Mouse (Mus musculus) ovary, postnatal 10 days (tissue): ENCODE results near the gene Plcb3.

Experiments used
- DNase-seq: peaks from one replicate; pipeline ENCODE4 v3.0.0; 2022; ENCODE audit warnings: low spot score

The Plcb3 gene

GRCm38 (mm10) chr19:6969665-6970381 is 6.4 kb downstream of the Plcb3 start:
- DNase-seq, result no peak

GRCm38 (mm10) chr19:6969291-6969664 is 7.0 kb downstream of the Plcb3 start:
- DNase-seq, result no peak

- DNase-seq, result no peak
Measured at GRCm38 (mm10) chr19:6968491-6969271, 7.6 kb downstream of the Plcb3 start.

GRCm38 (mm10) chr19:6956461-6956860 is 19.8 kb downstream of the Plcb3 start:
- DNase-seq, result no peak

GRCm38 (mm10) chr19:6955424-6955823 is 20.8 kb downstream of the Plcb3 start:
- DNase-seq, result no peak

- DNase-seq, result no peak
Measured at GRCm38 (mm10) chr19:6954046-6954445, 22.2 kb downstream of the Plcb3 start.

GRCm38 (mm10) chr19:6952712-6953037 is 23.6 kb downstream of the Plcb3 start:
- no peak for DNase-seq

GRCm38 (mm10) chr19:6951994-6952711 is 24.1 kb downstream of the Plcb3 start:
- peak; percentile 60 for DNase-seq

GRCm38 (mm10) chr19:6951381-6951968 is 24.8 kb downstream of the Plcb3 start:
- DNase-seq, result peak; percentile 70

- peak; percentile 52 for DNase-seq
Measured at GRCm38 (mm10) chr19:6950613-6951153, 25.6 kb downstream of the Plcb3 start.

GRCm38 (mm10) chr19:6949951-6950350 is 26.3 kb downstream of the Plcb3 start:
- no peak for DNase-seq

- no peak for DNase-seq
Measured at GRCm38 (mm10) chr19:6949532-6949931, 26.7 kb downstream of the Plcb3 start.

GRCm38 (mm10) chr19:6948186-6948585 is 28.1 kb downstream of the Plcb3 start:
- DNase-seq, result no peak

GRCm38 (mm10) chr19:6947742-6948141 is 28.5 kb downstream of the Plcb3 start:
- no peak for DNase-seq

GRCm38 (mm10) chr19:6943709-6944108 is 32.6 kb downstream of the Plcb3 start:
- no peak for DNase-seq

- DNase-seq, result no peak
Measured at GRCm38 (mm10) chr19:6942764-6943163, 33.5 kb downstream of the Plcb3 start.

GRCm38 (mm10) chr19:6942249-6942691 is 34.0 kb downstream of the Plcb3 start, which contains the start of gene Gpr137:
Gpr137 (minus strand) TSS chr19:6942480.
- DNase-seq, result peak; percentile 78

- peak; percentile 98 for DNase-seq
Measured at GRCm38 (mm10) chr19:6941372-6942248, 34.7 kb downstream of the Plcb3 start, which contains the start of gene Bad. Bad (plus strand) TSS chr19:6941861.

GRCm38 (mm10) chr19:6940396-6941351 is 35.6 kb downstream of the Plcb3 start:
- DNase-seq, result no peak
